Mouse (Mus musculus) yolk sac, embryonic 10.5 days (tissue): ENCODE results near the gene Retnla.
"Not testable (repeated sequence)": the region's sequence is repeated elsewhere in the genome, so short reads cannot be mapped to it uniquely, and the experiment has no call there.

Source experiments
- DNase-seq: peaks from one replicate; pipeline ENCODE4 v3.0.0-alpha.2; 2017; ENCODE audit warnings: low spot score

Gene Retnla

GRCm38 (mm10) chr16:48842266-48842665 lies at the start of gene Retnla:
Gene Retnla (plus strand): TSS chr16:48842551.
- no peak for DNase-seq

GRCm38 (mm10) chr16:48798285-48798684 lies 44.1 kb upstream of the Retnla start:
- no peak for DNase-seq

- no peak for DNase-seq
Observed at GRCm38 (mm10) chr16:48799470-48799869, 42.9 kb upstream of the Retnla start.

GRCm38 (mm10) chr16:48800906-48801305 lies 41.4 kb upstream of the Retnla start:
- no peak for DNase-seq

- no peak for DNase-seq
Observed at GRCm38 (mm10) chr16:48805412-48805811, 36.9 kb upstream of the Retnla start.

- no peak for DNase-seq
Observed at GRCm38 (mm10) chr16:48806521-48806920, 35.8 kb upstream of the Retnla start.

- DNase-seq, result no peak
Observed at GRCm38 (mm10) chr16:48809374-48809773, 33.0 kb upstream of the Retnla start.

- no peak for DNase-seq
Observed at GRCm38 (mm10) chr16:48811881-48812436, 30.4 kb upstream of the Retnla start.

GRCm38 (mm10) chr16:48816695-48817094 lies 25.7 kb upstream of the Retnla start, which contains the start of gene Retnlb:
Gene Retnlb (plus strand): TSS chr16:48816856.
- DNase-seq, result no peak

GRCm38 (mm10) chr16:48818524-48818923 lies 23.8 kb upstream of the Retnla start:
- DNase-seq, result no peak

- no peak for DNase-seq
Observed at GRCm38 (mm10) chr16:48826474-48826873, 15.9 kb upstream of the Retnla start.

GRCm38 (mm10) chr16:48827625-48828024 lies 14.7 kb upstream of the Retnla start:
- DNase-seq, result no peak

- DNase-seq, result no peak
Observed at GRCm38 (mm10) chr16:48829060-48829459, 13.3 kb upstream of the Retnla start.

GRCm38 (mm10) chr16:48832055-48832454 lies 10.3 kb upstream of the Retnla start:
- DNase-seq, result no peak

GRCm38 (mm10) chr16:48833626-48834025 lies 8.7 kb upstream of the Retnla start:
- not testable (repeated sequence) for DNase-seq

GRCm38 (mm10) chr16:48843671-48844386 lies 1.5 kb downstream of the Retnla start:
- DNase-seq, result no peak

- not testable (repeated sequence) for DNase-seq
Observed at GRCm38 (mm10) chr16:48865004-48865403, 22.7 kb downstream of the Retnla start.

- no peak for DNase-seq
Observed at GRCm38 (mm10) chr16:48867690-48868089, 25.3 kb downstream of the Retnla start.

GRCm38 (mm10) chr16:48868663-48869062 lies 26.3 kb downstream of the Retnla start:
- no peak for DNase-seq

- no peak for DNase-seq
Observed at GRCm38 (mm10) chr16:48869671-48870070, 27.3 kb downstream of the Retnla start.

- DNase-seq, result no peak
Observed at GRCm38 (mm10) chr16:48871754-48872153, 29.4 kb downstream of the Retnla start.

GRCm38 (mm10) chr16:48872321-48872720 lies 30.0 kb downstream of the Retnla start, which contains the start of gene Retnlg:
Gene Retnlg (plus strand): TSS chr16:48872621.
- DNase-seq, result no peak

- no peak for DNase-seq
Observed at GRCm38 (mm10) chr16:48890733-48891132, 48.4 kb downstream of the Retnla start.
